Mouse (Mus musculus) myocyte (in vitro differentiated cells): ENCODE data around the gene Pkd2. TPM values are rescaled to one million over a fixed set of nuclear protein-coding genes. Genes with fewer than 3 reads are reported as not detected.
A peak's percentile ranks its signal among the peaks of the same experiment; 100 is the strongest.

Experiments used
- H3K27me3 ChIP-seq: one replicate; pipeline ENCODE4 v1.6.1; 2011; ENCODE audit not compliant: control insufficient read depth, insufficient read depth, insufficient read length
- H3K36me3 ChIP-seq: one replicate; pipeline ENCODE4 v1.6.1; 2011; ENCODE audit not compliant: control insufficient read depth, insufficient read depth
- H3K4me2 ChIP-seq: one replicate; pipeline ENCODE4 v1.6.1; 2011; ENCODE audit warnings: low read depth, control low read depth
- H3K4me3 ChIP-seq: one replicate; pipeline ENCODE4 v1.5.1; 2011; ENCODE audit warnings: mild to moderate bottlenecking, control low read depth, moderate library complexity
- H3K79me2 ChIP-seq: one replicate; pipeline ENCODE4 v1.6.1; 2011; ENCODE audit not compliant: control insufficient read depth, insufficient read depth
- H3ac ChIP-seq: one replicate; pipeline ENCODE4 v1.6.1; 2011; ENCODE audit not compliant: control insufficient read depth, insufficient read length
- CEBPB ChIP-seq: IDR thresholded peaks from 2 replicates; pipeline ENCODE4 v1.6.1; 2011; ENCODE audit warnings: mild to moderate bottlenecking, moderate library complexity; ENCODE audit not compliant: poor library complexity, insufficient read depth, severe bottlenecking
- E2F4 ChIP-seq: IDR thresholded peaks from one replicate; pipeline ENCODE4 v1.6.1; 2011; ENCODE audit warnings: mild to moderate bottlenecking, control low read depth, moderate library complexity; ENCODE audit not compliant: insufficient read depth
- MAX ChIP-seq: IDR thresholded peaks from one replicate; pipeline ENCODE4 v1.6.1; 2011; ENCODE audit warnings: low read depth, mild to moderate bottlenecking, control low read depth
- MYOD1 ChIP-seq, 3 experiments: IDR thresholded peaks; one replicate each; pipeline ENCODE4 v1.6.1; 2011; ENCODE audit warnings: control low read depth in 2 of 3, low read depth in 2 of 3, mild to moderate bottlenecking in 2 of 3, moderate library complexity in 1 of 3; ENCODE audit not compliant: insufficient read length in 2 of 3, control insufficient read depth in 1 of 3
- MYOG ChIP-seq, 3 experiments: IDR thresholded peaks; one replicate each; pipeline ENCODE4 v1.6.1; 2011; ENCODE audit warnings: control low read depth in 2 of 3, low read depth in 2 of 3, mild to moderate bottlenecking in 2 of 3; ENCODE audit not compliant: insufficient read length in 2 of 3, control insufficient read depth in 1 of 3, insufficient read depth in 1 of 3
- POLR2A ChIP-seq: IDR thresholded peaks from one replicate; pipeline ENCODE4 v1.6.1; 2011; ENCODE audit warnings: low read depth, mild to moderate bottlenecking, control low read depth, moderate library complexity; ENCODE audit not compliant: insufficient read length
- POLR2AphosphoS2 ChIP-seq: IDR thresholded peaks from one replicate; pipeline ENCODE4 v1.6.1; 2011; ENCODE audit warnings: low read depth, control low read depth; ENCODE audit not compliant: insufficient read length
- REST ChIP-seq: IDR thresholded peaks from one replicate; pipeline ENCODE4 v1.6.1; 2011; ENCODE audit warnings: mild to moderate bottlenecking, control low read depth, moderate library complexity; ENCODE audit not compliant: insufficient read depth, insufficient read length
- SRF ChIP-seq: IDR thresholded peaks from one replicate; pipeline ENCODE4 v1.6.1; 2011; ENCODE audit warnings: low read depth; ENCODE audit not compliant: control insufficient read depth, insufficient read length
- TCF12 ChIP-seq: IDR thresholded peaks from one replicate; pipeline ENCODE4 v1.6.1; 2011; ENCODE audit warnings: mild to moderate bottlenecking, control low read depth; ENCODE audit not compliant: poor library complexity, insufficient read depth, severe bottlenecking
- TCF3 ChIP-seq: IDR thresholded peaks from one replicate; pipeline ENCODE4 v1.6.1; 2011; ENCODE audit warnings: low read depth, control low read depth; ENCODE audit not compliant: insufficient read length
- USF1 ChIP-seq: IDR thresholded peaks from one replicate; pipeline ENCODE4 v1.6.1; 2011; ENCODE audit warnings: low read depth, mild to moderate bottlenecking, control low read depth, moderate library complexity
- polyA plus RNA-seq: library from polyadenylated mRNA; unstranded; fragments of >200 nt; fragmentation: generic; extraction: Trizol; gene quantifications from one replicate; pipeline ENCODE4 v1.2.1, GENCODE M21; 2012; ENCODE audit warnings: missing spikeins

The Pkd2 gene
- polyA plus RNA-seq, 1 experiment = 6.3 TPM

- Histone ChIP-seq H3K79me2 (no peaks in the 10 kb centered on the region), H3ac (no peak overlapping the region), H3K36me3 (no peaks in the 10 kb centered on the region), H3K27me3 (no peaks in the 10 kb centered on the region), H3K4me2 (no peak overlapping the region), H3K4me3 (no peak overlapping the region)
- TF ChIP-seq CEBPB (no peak), MAX (no peak), MYOD1 (IDR thresholded peaks at IDR 0.05; ENCODE audit: control insufficient read depth in 1 of 3, insufficient read length in 2 of 3, low read depth in 2 of 3) (no peak)
Observed at GRCm38 (mm10) chr5:104423861-104424260, 35.4 kb upstream of the Pkd2 start.

- H3ac ChIP-seq = no peak overlapping the region
- TF ChIP-seq CEBPB = no peak
- no peak for TF ChIP-seq POLR2A
- no peak for TF ChIP-seq USF1
- TF ChIP-seq E2F4 = no peak
- TF ChIP-seq TCF3 = no peak
- TF ChIP-seq SRF = no peak
- no peak for TF ChIP-seq MAX
- TF ChIP-seq REST = no peak
- no peaks in the 10 kb centered on the region for H3K36me3 ChIP-seq
- H3K4me3 ChIP-seq = no peak overlapping the region
- H3K4me2 ChIP-seq = peak overlapping the region; percentile 76
- no peaks in the 10 kb centered on the region for H3K79me2 ChIP-seq
- no peaks in the 10 kb centered on the region for H3K27me3 ChIP-seq
Observed at GRCm38 (mm10) chr5:104425949-104426348, 33.3 kb upstream of the Pkd2 start.

GRCm38 (mm10) chr5:104432886-104433285 is 26.4 kb upstream of the Pkd2 start:
- H3K79me2 ChIP-seq = peaks cover 21% of the 10 kb centered on the region
- no peak overlapping the region for H3K4me3 ChIP-seq
- H3K4me2 ChIP-seq = peak overlapping the region; percentile 65
- no peaks in the 10 kb centered on the region for H3K27me3 ChIP-seq
- no peak for TF ChIP-seq TCF3
- TF ChIP-seq POLR2A = no peak
- no peak for TF ChIP-seq CEBPB
- no peak for TF ChIP-seq POLR2AphosphoS2
- TF ChIP-seq USF1 = no peak
- TF ChIP-seq TCF12 = no peak
- TF ChIP-seq MYOD1 (IDR thresholded peaks at IDR 0.05; ENCODE audit: control insufficient read depth in 1 of 3, insufficient read length in 2 of 3, low read depth in 2 of 3) = no peak
- no peak for TF ChIP-seq E2F4
- no peak for TF ChIP-seq SRF
- TF ChIP-seq MYOG (IDR thresholded peaks at IDR 0.05; ENCODE audit: control insufficient read depth in 1 of 3, insufficient read depth in 1 of 3, insufficient read length in 2 of 3, low read depth in 2 of 3) = no peak
- no peak for TF ChIP-seq MAX
- no peak for TF ChIP-seq REST
- H3K36me3 ChIP-seq = peaks cover 11% of the 10 kb centered on the region
- no peak overlapping the region for H3ac ChIP-seq

- Histone ChIP-seq H3ac (no peak overlapping the region), H3K79me2 (peaks cover 21% of the 10 kb centered on the region), H3K4me2 (peak overlapping the region; percentile 71), H3K4me3 (no peak overlapping the region), H3K36me3 (peaks cover 17% of the 10 kb centered on the region), H3K27me3 (no peaks in the 10 kb centered on the region)
- TF ChIP-seq POLR2A = no peak
- TF ChIP-seq USF1 = no peak
- TF ChIP-seq CEBPB = no peak
- no peak for TF ChIP-seq MYOD1 (IDR thresholded peaks at IDR 0.05; ENCODE audit: control insufficient read depth in 1 of 3, insufficient read length in 2 of 3, low read depth in 2 of 3)
- no peak for TF ChIP-seq SRF
- no peak for TF ChIP-seq TCF3
- no peak for TF ChIP-seq TCF12
- TF ChIP-seq REST = no peak
Observed at GRCm38 (mm10) chr5:104433968-104434565, 25.2 kb upstream of the Pkd2 start.

- Histone ChIP-seq H3K27me3 (no peaks in the 10 kb centered on the region), H3K36me3 (peaks cover 25% of the 10 kb centered on the region), H3K79me2 (peaks cover 21% of the 10 kb centered on the region), H3K4me3 (peak within 1 kb of the TSS; percentile 46), H3K4me2 (peak within 1 kb of the TSS; percentile 76), H3ac (no peak within 1 kb of the TSS)
- TF ChIP-seq SRF (no peak), MYOD1 (IDR thresholded peaks at IDR 0.05; ENCODE audit: control insufficient read depth in 1 of 3, insufficient read length in 2 of 3, low read depth in 2 of 3) (peak; percentile 9 to 55 (median 17)), USF1 (no peak), POLR2A (peak; percentile 96), REST (no peak), POLR2AphosphoS2 (peak; percentile 96), CEBPB (no peak)
Observed at GRCm38 (mm10) chr5:104434835-104435301, 24.4 kb upstream of the Pkd2 start, which contains the start of gene Spp1. TSS of gene Spp1 (plus strand) at chr5:104435118.
